Mouse (Mus musculus) kidney, adult 2 months (tissue): Measurements from ENCODE around the gene Adamts17. TPM values are rescaled to one million over a fixed set of nuclear protein-coding genes. Genes with fewer than 3 reads are reported as not detected.

Experiments
- DNase-seq: peaks from one replicate; pipeline ENCODE4 v3.0.0; 2021
- H3K27ac ChIP-seq: fragments of 200-500 bp; 2 replicates; pipeline ENCODE4 v1.5.1; 2012; ENCODE audit warnings: low read depth, low read length, control low read depth, inconsistent platforms; ENCODE audit not compliant: insufficient read depth
- H3K27me3 ChIP-seq: fragments of 200-500 bp; replicated peaks from 2 replicates; pipeline ENCODE4 v1.6.1; 2012; ENCODE audit warnings: mild to moderate bottlenecking, moderate library complexity, low read length, inconsistent platforms; ENCODE audit not compliant: control insufficient read depth, insufficient read depth
- H3K36me3 ChIP-seq: fragments of 200-500 bp; 2 replicates; pipeline ENCODE4 v1.6.1; 2012; ENCODE audit warnings: mild to moderate bottlenecking, moderate library complexity, low read length, inconsistent platforms; ENCODE audit not compliant: control insufficient read depth, insufficient read depth
- H3K4me1 ChIP-seq: fragments of 200-500 bp; 2 replicates; pipeline ENCODE4 v1.6.1; 2011; ENCODE audit warnings: low read length; ENCODE audit not compliant: control insufficient read depth, insufficient read depth
- H3K4me3 ChIP-seq: fragments of 200-500 bp; 2 replicates; pipeline ENCODE4 v1.5.1; 2011; ENCODE audit warnings: mild to moderate bottlenecking, low read depth, low read length, control low read depth; ENCODE audit not compliant: insufficient read depth
- CTCF ChIP-seq: fragments of 200-500 bp; conservative IDR thresholded peaks from 2 replicates; pipeline ENCODE4 v1.5.1; 2011; ENCODE audit warnings: low read depth, mild to moderate bottlenecking, control low read depth, low read length, moderate library complexity, mixed read lengths; ENCODE audit not compliant: insufficient read depth, insufficient read length
- POLR2A ChIP-seq: fragments of 200-500 bp; IDR thresholded peaks from one replicate; pipeline ENCODE4 v1.6.1; 2011; ENCODE audit warnings: low read depth, low read length, control low read depth
- WGBS: fragments of 180-500 bp; shearing (Covaris S2); methylation state at CpG from one replicate; pipeline ENCODE4 v1.1.7; 2018; 5-methylcytosine and 5-hydroxymethylcytosine counted together
- polyA plus RNA-seq: library from polyadenylated mRNA; depleted of rRNA; stranded (reverse); fragments of >200 nt; gene quantifications from 2 replicates; pipeline ENCODE4 v1.2.3, GENCODE M21; 2012

The Adamts17 gene
- polyA plus RNA-seq, 1 experiment = 0.17 TPM

- 92% methylated on average over 3 of the region's 3 CpGs for WGBS
Observed at GRCm38 (mm10) chr7:67115056-67115455, 275.5 kb downstream of the Adamts17 start.

GRCm38 (mm10) chr7:67135140-67135539, 295.6 kb downstream of the Adamts17 start:
- Histone ChIP-seq H3K36me3 (no peaks in the 10 kb centered on the region), H3K4me1 (no peaks in the 10 kb centered on the region), H3K4me3 (no peak overlapping the region), H3K27me3 (no peaks in the 10 kb centered on the region), H3K27ac (no peak overlapping the region)
- 51% methylated on average over 2 of the region's 2 CpGs for WGBS
- TF ChIP-seq POLR2A (no peak), CTCF (no peak)
- no peak for DNase-seq

More at GRCm38 (mm10) chr7:67115056-67115455, 275.5 kb downstream of the Adamts17 start:
- Histone ChIP-seq H3K4me1 (no peaks in the 10 kb centered on the region), H3K36me3 (no peaks in the 10 kb centered on the region), H3K27ac (no peak overlapping the region), H3K27me3 (no peaks in the 10 kb centered on the region), H3K4me3 (no peak overlapping the region)
- TF ChIP-seq CTCF (no peak), POLR2A (no peak)
- DNase-seq = no peak

- H3K4me3 ChIP-seq = no peak overlapping the region
- H3K27ac ChIP-seq = no peak overlapping the region
- 29% methylated on average over 11 of the region's 11 CpGs for WGBS
- no peaks in the 10 kb centered on the region for H3K27me3 ChIP-seq
- H3K4me1 ChIP-seq = no peaks in the 10 kb centered on the region
- no peaks in the 10 kb centered on the region for H3K36me3 ChIP-seq
- TF ChIP-seq CTCF (no peak), POLR2A (no peak)
- no peak for DNase-seq
Observed at GRCm38 (mm10) chr7:67142347-67143015, 302.9 kb downstream of the Adamts17 start.

GRCm38 (mm10) chr7:67145748-67146147, 306.2 kb downstream of the Adamts17 start:
- no peak for TF ChIP-seq POLR2A
- TF ChIP-seq CTCF = no peak
- Histone ChIP-seq H3K36me3 (no peaks in the 10 kb centered on the region), H3K27me3 (no peaks in the 10 kb centered on the region), H3K4me1 (no peaks in the 10 kb centered on the region), H3K27ac (no peak overlapping the region), H3K4me3 (no peak overlapping the region)
- peak; percentile 20 for DNase-seq
- WGBS = 57% methylated on average over 7 of the region's 7 CpGs

- DNase-seq = no peak
- WGBS = 83% methylated on average over 6 of the region's 6 CpGs
- no peaks in the 10 kb centered on the region for H3K36me3 ChIP-seq
- no peak overlapping the region for H3K27ac ChIP-seq
- H3K4me1 ChIP-seq = no peaks in the 10 kb centered on the region
- TF ChIP-seq POLR2A (no peak), CTCF (no peak)
- H3K27me3 ChIP-seq = no peaks in the 10 kb centered on the region
- H3K4me3 ChIP-seq = no peak overlapping the region
Observed at GRCm38 (mm10) chr7:67146151-67146550, 306.6 kb downstream of the Adamts17 start.

- DNase-seq = no peak
- Histone ChIP-seq H3K36me3 (no peaks in the 10 kb centered on the region), H3K27me3 (no peaks in the 10 kb centered on the region; the same call in 1 of the 2 replicates), H3K4me1 (no peaks in the 10 kb centered on the region), H3K4me3 (no peak overlapping the region), H3K27ac (no peak overlapping the region)
- WGBS = 94% methylated on average over 16 of the region's 16 CpGs
- TF ChIP-seq CTCF (no peak), POLR2A (no peak)
Observed at GRCm38 (mm10) chr7:67149707-67150106, 310.2 kb downstream of the Adamts17 start.

- DNase-seq = no peak
- Histone ChIP-seq H3K4me3 (no peak overlapping the region), H3K27me3 (no peaks in the 10 kb centered on the region; the same call in 1 of the 2 replicates), H3K27ac (no peak overlapping the region), H3K4me1 (no peaks in the 10 kb centered on the region), H3K36me3 (no peaks in the 10 kb centered on the region)
- TF ChIP-seq POLR2A (no peak), CTCF (no peak)
- 33% methylated on average over 3 of the region's 3 CpGs for WGBS
Observed at GRCm38 (mm10) chr7:67152626-67153025, 313.1 kb downstream of the Adamts17 start.
